Mouse (Mus musculus): Measurements from ENCODE around the gene Gm3278. TPM values are rescaled to one million over a fixed set of nuclear protein-coding genes. Genes with fewer than 3 reads are reported as not detected.
"Not testable (repeated sequence)": the region's sequence is repeated elsewhere in the genome, so short reads cannot be mapped to it uniquely, and the experiment has no call there.

The Gm3278 gene
- not detected for total RNA-seq (2021)
- long read RNA-seq, experiment 1: 0 reads
- long read RNA-seq, experiment 2: 0 reads

DNA sequence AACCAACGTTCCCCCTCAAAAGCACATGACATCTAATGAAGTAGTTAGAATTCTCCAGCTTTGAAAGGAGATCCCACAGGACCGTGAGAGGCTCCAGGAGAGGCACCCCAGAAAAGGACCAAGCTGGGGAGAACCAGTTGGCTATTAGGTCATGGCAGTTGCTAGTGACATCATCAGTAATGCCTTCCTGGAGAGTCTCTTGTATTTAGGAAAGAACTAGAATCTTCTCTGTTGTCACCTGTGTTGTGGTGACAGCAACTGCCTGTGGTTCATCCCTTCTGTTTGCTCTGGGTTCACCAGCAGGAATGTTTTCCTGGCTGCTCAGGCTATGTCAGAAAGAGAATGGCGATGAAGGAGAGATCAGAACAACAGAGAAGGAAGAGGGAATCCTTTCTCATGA, at the start of gene Gm3278:
Gene Gm3278 (plus strand): TSS at position 301 of the 400 bp plus-strand sequence.
- not testable (repeated sequence) for DNase-seq

GRCm38 (mm10) chr14:4855299-4855980, 36.8 kb upstream of the Gm3278 start, which contains the start of gene Gm3264:
TSS of gene Gm3264 (plus strand) at chr14:4855576.
- DNase-seq: peak; percentile 2

Other genes starting within 250 kb of the Gm3278 start
- not detected for gene Gm3239, start 228.2 kb upstream of the Gm3278 start, total RNA-seq (2021)
- gene Gm7876, start 183.2 kb upstream of the Gm3278 start, total RNA-seq (2021): under 1 TPM in 1 of 2 experiments, not detected in 1; 0.14 TPM
- under 1 TPM; 0.50 to 0.54 TPM for gene Gm3252, start 165.6 kb upstream of the Gm3278 start, total RNA-seq (2021)
- not detected for gene Gm9602, start 116.1 kb upstream of the Gm3278 start, total RNA-seq (2021)
- under 1 TPM in 1 of 2 experiments, not detected in 1; 0.38 TPM for gene Gm3269, start 54.3 kb upstream of the Gm3278 start, total RNA-seq (2021)
- 1 to 10 TPM; 6.0 to 7.8 TPM for gene Gm3264, start 36.8 kb upstream of the Gm3278 start, total RNA-seq (2021)
- gene Gm8297, start 91.5 kb downstream of the Gm3278 start, total RNA-seq (2021): not detected
- gene Gm3298, start 123.5 kb downstream of the Gm3278 start, total RNA-seq (2021): not detected
- under 1 TPM; 0.14 to 0.29 TPM for gene 4930555G01Rik, start 158.2 kb downstream of the Gm3278 start, total RNA-seq (2021)
- gene Gm8281, start 178.6 kb downstream of the Gm3278 start, total RNA-seq (2021): under 1 TPM; 0.47 to 0.54 TPM
- gene Gm8279, start 239.1 kb downstream of the Gm3278 start, total RNA-seq (2021): not detected

Measured in gastrocnemius, postnatal 10 days (tissue).